Mouse (Mus musculus): ENCODE data around the gene Olfr1462.

Gene Olfr1462

DNA sequence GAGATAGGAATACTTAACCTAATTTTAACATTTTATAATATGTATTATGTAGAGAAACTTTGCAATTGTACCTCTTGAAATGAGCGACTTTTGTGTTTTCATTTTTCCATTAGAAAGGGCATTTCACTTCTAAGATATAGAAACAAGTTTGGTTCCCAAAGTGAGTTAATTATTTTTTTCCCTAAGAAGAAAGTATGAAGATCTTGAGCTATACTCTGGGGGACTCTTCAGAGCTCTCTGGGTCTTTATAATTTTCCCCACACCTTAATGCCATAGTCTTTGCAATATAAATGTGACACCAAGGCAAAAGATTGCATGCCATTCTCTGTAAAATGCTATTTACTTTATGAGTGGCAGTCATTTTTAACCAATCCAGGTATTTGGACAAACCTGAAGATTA is at the start of gene Olfr1462:
Gene Olfr1462, plus strand, starts transcription at position 301 of the 400 bp plus-strand sequence.
- no peak for DNase-seq (ENCODE audit: low spot score)

DNA sequence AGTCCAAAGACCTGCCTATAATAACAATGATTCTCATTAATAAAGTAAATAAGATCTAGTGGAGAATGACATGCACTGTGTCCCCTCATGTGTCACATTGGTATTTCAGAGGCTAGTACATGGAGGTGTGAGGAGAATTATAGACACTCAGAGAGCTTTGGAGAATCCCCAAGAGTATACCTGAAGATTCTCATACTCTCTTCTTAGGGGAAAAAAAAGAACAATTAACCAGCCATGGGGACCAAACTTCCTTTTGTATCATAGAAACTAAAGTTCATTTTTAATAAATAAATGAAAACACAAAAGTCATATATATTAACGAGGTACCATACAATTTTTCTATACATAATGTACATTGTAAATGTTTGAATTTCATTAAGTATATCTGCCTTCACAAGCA is 36.1 kb upstream of the Olfr1462 start, which contains the start of gene Olfr1459:
Gene Olfr1459, minus strand, starts transcription at position 101 of the 400 bp plus-strand sequence.
- DNase-seq (ENCODE audit: low spot score): no peak

DNA sequence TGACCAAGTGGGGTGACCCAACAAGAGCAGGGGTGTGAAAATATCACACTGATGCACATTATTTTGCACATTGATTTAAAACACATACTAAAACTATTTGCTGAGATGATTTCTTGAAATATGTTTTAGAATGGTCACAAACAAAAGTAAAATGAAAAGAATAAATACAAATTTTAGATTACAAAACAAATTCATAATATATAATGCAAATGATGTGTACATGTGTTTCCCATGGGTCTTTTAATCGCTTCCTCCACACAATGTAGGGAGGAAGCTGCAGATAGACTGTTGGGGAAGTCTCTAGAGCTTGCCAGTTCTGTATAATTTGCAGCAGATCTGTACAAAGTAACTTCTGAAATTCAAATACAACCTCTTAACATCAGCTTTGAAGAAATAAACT is 22.8 kb upstream of the Olfr1462 start, which contains the start of gene Olfr1461:
Gene Olfr1461, plus strand, starts transcription at position 301 of the 400 bp plus-strand sequence.
- DNase-seq (ENCODE audit: low spot score): no peak

DNA sequence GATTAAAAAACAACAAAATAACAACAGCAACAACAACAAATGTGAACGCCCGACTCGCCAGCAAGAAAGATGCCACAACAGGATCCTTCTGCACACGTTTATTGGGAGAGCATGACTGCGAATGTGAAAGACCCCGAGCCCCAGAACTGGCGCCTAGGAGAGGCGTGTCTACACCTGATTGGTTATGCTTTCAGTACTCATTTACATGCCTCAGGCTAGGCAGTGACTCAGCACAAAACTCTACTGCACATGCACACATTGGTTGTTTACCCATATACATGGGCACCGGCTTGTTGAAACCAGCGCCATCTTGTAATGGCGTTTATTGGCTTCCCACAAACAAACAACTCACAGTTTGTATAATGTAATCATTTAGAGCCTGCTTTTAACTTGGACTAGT is 36.1 kb downstream of the Olfr1462 start:
- no peak for DNase-seq (ENCODE audit: low spot score)

DNA sequence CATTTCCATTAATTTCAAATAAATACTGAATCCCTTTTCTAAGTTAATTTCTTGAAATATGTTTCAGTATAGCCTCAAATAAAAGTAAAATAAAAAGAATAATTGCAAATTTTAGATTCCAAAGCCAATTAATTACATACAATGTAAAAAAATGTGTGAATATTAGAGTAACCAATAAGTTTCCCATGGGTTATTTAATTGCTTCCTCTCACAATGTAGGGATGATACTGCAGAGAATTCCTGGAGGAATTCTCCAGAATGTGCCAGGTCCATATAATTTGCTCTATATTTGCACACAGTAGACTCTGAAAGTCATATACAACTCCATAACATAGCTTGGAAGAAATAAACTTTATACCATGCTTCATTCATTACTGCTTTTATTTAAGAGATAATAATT is 45.5 kb downstream of the Olfr1462 start, which contains the start of gene Olfr1463:
Gene Olfr1463, plus strand, starts transcription at position 301 of the 400 bp plus-strand sequence.
- DNase-seq (ENCODE audit: low spot score): no peak
